Mouse (Mus musculus) heart, adult 11 months (tissue): ENCODE measurements around the gene Hs3st3b1.

ENCODE experiments used
- DNase-seq: peaks from one replicate; pipeline ENCODE4 v3.0.0; 2022

The Hs3st3b1 gene

GRCm38 (mm10) chr11:63921044-63921951 is 792 bp downstream of the Hs3st3b1 start:
- peak; percentile 93 for DNase-seq

GRCm38 (mm10) chr11:63920531-63920930 is 1.6 kb downstream of the Hs3st3b1 start:
- DNase-seq: peak; percentile 95

DNA sequence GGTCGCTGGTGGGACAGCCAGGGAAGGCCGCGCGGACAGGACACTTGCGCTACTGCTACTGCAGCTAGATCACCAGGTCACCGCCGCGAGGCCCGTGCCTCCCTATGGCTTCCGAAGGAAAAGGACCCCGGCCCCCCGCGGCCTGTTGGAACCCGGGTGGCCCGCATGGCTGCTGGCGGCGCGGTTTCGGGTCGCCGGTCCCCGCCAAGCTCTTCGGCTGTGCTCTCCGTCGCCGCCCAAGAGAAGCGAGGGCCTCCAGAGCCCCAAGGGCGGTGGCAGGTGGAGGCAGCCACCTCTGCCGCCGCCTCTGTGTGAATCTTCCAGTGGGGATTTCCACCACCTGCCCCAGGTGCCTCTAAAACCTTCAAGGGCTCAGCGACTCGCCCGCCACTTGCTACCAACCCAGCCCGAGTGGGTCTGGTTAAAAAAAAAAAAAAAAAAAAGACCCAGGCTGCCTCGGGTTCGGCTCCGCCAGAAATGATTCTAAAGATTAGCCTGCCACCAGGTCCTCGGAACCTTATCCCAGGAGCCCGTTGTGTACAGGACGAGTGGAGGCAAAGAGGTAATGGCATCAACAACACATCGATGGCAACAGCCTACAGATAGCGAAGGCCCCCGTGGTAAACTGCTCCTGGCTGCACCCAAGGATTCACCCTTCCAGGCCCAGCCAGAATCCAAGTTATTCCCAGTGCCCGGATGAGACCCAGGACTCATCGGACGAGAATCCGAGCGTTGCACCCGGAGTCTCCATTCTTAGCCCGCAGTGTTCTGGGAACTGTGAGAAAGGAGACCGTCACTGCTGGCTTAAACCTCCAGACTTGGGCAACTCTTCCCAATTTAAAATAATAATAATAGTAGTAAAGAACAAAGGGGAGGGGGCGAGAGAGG is 2.6 kb downstream of the Hs3st3b1 start:
- DNase-seq: peak; percentile 87

DNA sequence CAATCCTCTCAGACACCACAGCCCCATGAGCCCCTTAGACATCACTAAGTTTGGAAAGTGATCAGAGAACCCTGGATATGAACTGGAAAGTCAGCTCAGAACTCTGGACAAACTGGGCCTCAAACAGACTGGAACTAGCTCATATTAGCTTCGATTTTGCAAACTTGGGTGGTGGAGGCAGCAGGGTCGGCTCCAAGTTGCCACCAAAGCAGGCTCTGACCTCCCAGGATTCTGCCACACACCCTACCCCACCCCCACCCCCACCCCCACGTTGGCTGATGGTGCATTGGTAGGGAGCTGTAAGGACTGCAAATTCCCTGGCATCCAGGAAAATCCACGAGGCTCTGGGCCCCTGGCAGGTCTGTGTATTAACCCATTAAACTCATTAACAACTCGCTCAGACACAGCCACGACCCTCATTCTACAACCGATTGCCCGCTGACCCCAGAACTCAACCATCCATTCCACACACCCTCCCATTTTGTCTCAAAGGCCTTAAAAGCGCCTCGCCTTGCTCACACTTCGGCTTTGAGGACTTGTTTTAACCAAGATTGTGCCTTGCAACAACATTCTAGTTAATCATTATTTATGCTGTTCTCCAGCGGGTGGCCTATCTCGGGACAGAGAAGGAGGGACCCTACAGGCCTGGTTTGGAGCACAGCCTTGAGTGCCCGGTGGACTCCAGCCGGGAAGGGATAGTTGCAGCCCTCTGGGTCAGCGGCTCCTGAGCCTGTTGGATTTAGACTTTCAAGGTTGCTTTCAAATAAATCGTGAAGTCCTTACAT is 3.6 kb downstream of the Hs3st3b1 start:
- peak; percentile 76 for DNase-seq

DNA sequence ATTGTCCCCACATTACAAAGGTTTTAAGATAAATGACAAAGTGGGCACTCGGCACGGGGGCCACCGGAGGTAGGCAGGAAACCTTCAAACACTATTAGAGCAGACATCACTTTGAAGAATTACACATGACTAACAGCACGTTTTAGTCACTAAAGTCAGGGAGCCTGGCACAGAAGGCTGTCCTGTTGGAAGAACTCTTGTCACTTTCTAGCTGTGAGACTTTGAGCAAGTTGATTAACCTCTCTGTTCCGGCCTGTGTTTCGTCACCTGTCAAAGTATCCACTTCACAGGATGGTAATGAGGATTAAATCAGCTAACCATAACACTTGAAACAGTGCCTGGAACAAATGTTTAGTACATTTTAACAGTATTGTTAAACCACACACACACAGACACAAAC is 4.5 kb downstream of the Hs3st3b1 start:
- peak; percentile 80 for DNase-seq

- peak; percentile 99 for DNase-seq
These were observed 7.7 kb downstream of the Hs3st3b1 start for GRCm38 (mm10) chr11:63914388-63914787.

GRCm38 (mm10) chr11:63913936-63914335 is 8.2 kb downstream of the Hs3st3b1 start:
- no peak for DNase-seq

- DNase-seq: peak; percentile 87
These were observed 11.1 kb downstream of the Hs3st3b1 start for GRCm38 (mm10) chr11:63911001-63911400.

DNA sequence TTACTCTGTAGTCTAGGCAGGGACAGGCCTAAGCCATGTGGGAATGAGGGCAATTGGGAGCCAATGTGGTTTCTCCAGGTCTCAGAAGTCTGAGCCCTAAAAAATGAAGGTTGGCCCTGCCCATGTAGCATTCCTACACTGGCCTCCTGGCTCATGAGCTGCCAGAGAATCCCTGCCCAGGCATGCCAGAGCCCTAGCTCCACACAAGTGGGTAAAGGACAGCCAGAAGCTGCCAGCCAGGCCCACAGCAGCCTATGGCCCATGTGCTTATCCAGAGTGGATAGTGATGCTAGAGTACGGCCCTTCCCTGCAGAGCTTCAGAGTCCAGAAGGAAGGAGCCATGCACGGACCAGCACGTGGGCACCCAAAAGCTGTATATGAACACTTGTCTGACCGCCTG is 12.1 kb downstream of the Hs3st3b1 start:
- peak; percentile 87 for DNase-seq

- peak; percentile 91 for DNase-seq
These were observed 13.6 kb downstream of the Hs3st3b1 start for GRCm38 (mm10) chr11:63908500-63908899.

- DNase-seq: peak; percentile 98
These were observed 15.3 kb downstream of the Hs3st3b1 start for GRCm38 (mm10) chr11:63906552-63907353.

GRCm38 (mm10) chr11:63904787-63905186 is 17.3 kb downstream of the Hs3st3b1 start:
- no peak for DNase-seq

- peak; percentile 92 for DNase-seq
These were observed 23.5 kb downstream of the Hs3st3b1 start for GRCm38 (mm10) chr11:63898509-63899168.

- DNase-seq: no peak
These were observed 24.1 kb downstream of the Hs3st3b1 start for GRCm38 (mm10) chr11:63897856-63898508.

- peak; percentile 93 for DNase-seq
These were observed 25.1 kb downstream of the Hs3st3b1 start for GRCm38 (mm10) chr11:63897011-63897410.

GRCm38 (mm10) chr11:63894188-63894587 is 27.9 kb downstream of the Hs3st3b1 start:
- DNase-seq: no peak

DNA sequence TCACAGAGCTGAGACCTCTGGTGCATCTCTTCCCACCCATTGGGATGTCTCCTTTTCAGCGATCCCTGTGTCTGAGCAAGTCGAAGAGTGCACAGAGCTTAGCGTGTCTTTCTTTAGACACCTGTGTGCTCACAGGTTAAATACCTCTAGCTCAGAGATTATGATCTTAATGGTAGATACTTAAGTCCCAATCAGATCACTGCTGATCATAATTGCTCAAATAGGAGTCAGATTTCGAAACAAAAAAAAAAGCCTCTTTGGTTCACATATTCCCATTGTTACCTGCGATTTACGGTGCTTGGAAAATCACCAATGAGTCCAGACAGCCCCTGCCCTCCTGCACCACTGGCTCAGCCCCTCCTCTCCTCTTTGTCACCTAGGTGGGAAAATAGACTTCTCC is 28.5 kb downstream of the Hs3st3b1 start:
- DNase-seq: no peak

DNA sequence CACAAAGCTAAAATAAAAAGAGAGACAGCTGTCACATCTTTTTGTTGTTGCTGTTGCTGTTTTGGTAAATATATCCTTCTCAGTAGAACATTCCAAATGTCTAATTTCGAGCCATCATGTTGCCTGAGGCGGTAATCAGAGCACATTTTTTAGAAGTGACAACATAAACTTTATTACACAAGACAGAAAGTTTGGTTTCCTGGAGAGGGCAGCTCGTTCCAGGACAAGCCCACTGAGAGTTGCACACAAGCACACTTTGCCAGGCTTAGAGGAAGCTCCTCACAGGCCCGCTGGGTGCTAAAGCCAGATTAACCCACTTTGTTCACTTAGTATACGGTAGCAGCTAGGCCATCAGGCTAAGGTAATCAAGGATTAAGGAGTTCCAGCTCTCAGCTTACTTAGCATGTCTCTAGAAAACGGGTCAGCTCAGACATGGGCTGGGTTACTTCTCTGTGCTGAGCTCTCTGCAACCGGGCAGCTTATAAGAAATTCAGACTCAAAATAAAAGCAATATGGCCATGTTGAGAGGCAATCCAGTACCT is 30.5 kb downstream of the Hs3st3b1 start:
- DNase-seq: no peak

DNA sequence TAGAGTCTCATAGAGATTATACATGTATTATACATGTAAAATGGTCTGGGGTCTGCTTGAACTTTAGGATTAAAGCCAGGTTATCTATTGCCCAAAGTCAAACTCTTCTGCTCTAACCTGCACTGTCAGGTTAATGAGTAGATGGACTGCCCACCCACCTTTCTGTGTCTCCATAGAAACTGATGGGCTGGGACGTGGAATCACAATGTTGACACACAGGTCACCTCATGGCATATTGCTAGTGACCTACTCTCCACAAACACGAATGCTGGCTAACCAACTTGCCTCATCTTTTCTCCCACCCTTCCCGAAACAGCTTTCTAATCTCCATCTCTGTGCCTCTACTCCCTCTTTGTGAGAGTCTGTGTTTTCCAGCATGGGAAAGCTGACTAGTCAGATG is 38.7 kb downstream of the Hs3st3b1 start:
- DNase-seq: no peak

- no peak for DNase-seq
These were observed 41.8 kb downstream of the Hs3st3b1 start for GRCm38 (mm10) chr11:63880296-63880695.
